Mouse (Mus musculus): Measurements from ENCODE around the gene Ak1. TPM values are rescaled to one million over a fixed set of nuclear protein-coding genes. Genes with fewer than 3 reads are reported as not detected.
A peak's percentile ranks its signal among the peaks of the same experiment; 100 is the strongest.

Ak1 gene
- polyA plus RNA-seq, 1 experiment from 2014 or later: 179 TPM

GRCm38 (mm10) chr2:32636617-32637016, 15.1 kb downstream of the Ak1 start:
- WGBS: 77% methylated on average over 7 of the region's 7 CpGs
- Histone ChIP-seq H3K27me3 (ENCODE audit: insufficient read depth, poor library complexity, severe bottlenecking) (no peaks in the 10 kb centered on the region), H3K9me3 (no peaks in the 10 kb centered on the region), H3K4me1 (peaks cover 54% of the 10 kb centered on the region), H3K36me3 (peaks cover 34% of the 10 kb centered on the region), H3K4me3 (no peak overlapping the region), H3K27ac (peak overlapping the region; percentile 69)
- DNase-seq (ENCODE audit: low spot score): no peak

GRCm38 (mm10) chr2:32637778-32638281, 16.3 kb downstream of the Ak1 start:
- Histone ChIP-seq H3K27me3 (ENCODE audit: insufficient read depth, poor library complexity, severe bottlenecking) (no peaks in the 10 kb centered on the region), H3K4me1 (peaks cover 55% of the 10 kb centered on the region), H3K27ac (peak overlapping the region; percentile 84), H3K36me3 (peaks cover 23% of the 10 kb centered on the region), H3K4me3 (peak overlapping the region; percentile 24), H3K9me3 (no peaks in the 10 kb centered on the region)
- DNase-seq (ENCODE audit: low spot score): no peak
- 16% methylated on average over 11 of the region's 11 CpGs for WGBS

DNA sequence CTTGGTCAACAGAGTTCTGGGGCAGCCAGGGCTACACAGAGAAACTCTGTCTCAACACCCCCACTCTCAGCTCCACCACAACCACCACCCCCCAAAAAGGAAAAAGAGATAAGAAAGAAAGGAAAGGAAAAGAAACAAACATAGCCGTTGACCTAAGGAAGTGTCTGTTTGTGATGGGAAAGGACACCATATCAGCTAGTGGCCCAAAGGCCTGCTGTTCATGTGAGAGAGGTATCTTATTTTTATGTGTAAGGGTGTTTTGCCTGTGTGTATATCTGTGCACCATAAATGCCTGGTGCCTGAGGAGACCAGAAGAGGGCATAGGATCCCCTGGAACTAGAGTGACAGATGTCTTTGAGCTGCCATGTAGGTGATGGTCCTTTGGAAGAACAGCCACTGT, 18.1 kb downstream of the Ak1 start:
- WGBS: 52% methylated on average over 1 of the region's 1 CpGs
- peaks cover 5% of the 10 kb centered on the region for H3K36me3 ChIP-seq
- no peaks in the 10 kb centered on the region for H3K9me3 ChIP-seq
- no peaks in the 10 kb centered on the region for H3K27me3 ChIP-seq (ENCODE audit: insufficient read depth, poor library complexity, severe bottlenecking)
- peaks cover 61% of the 10 kb centered on the region for H3K4me1 ChIP-seq
- no peak overlapping the region for H3K4me3 ChIP-seq
- peak overlapping the region; percentile 52 for H3K27ac ChIP-seq
- DNase-seq (ENCODE audit: low spot score): no peak

GRCm38 (mm10) chr2:32640550-32641051, 19.0 kb downstream of the Ak1 start:
- 41% methylated on average over 6 of the region's 6 CpGs for WGBS
- Histone ChIP-seq H3K4me1 (peaks cover 71% of the 10 kb centered on the region), H3K27me3 (ENCODE audit: insufficient read depth, poor library complexity, severe bottlenecking) (no peaks in the 10 kb centered on the region), H3K4me3 (no peak overlapping the region), H3K27ac (peak overlapping the region; percentile 76), H3K36me3 (no peaks in the 10 kb centered on the region), H3K9me3 (no peaks in the 10 kb centered on the region)
- no peak for DNase-seq (ENCODE audit: low spot score)

GRCm38 (mm10) chr2:32641810-32642209, 20.3 kb downstream of the Ak1 start:
- no peaks in the 10 kb centered on the region for H3K36me3 ChIP-seq
- H3K9me3 ChIP-seq: no peaks in the 10 kb centered on the region
- peaks cover 74% of the 10 kb centered on the region for H3K4me1 ChIP-seq
- H3K4me3 ChIP-seq: no peak overlapping the region
- H3K27me3 ChIP-seq (ENCODE audit: insufficient read depth, poor library complexity, severe bottlenecking): no peaks in the 10 kb centered on the region
- peak overlapping the region; percentile 12; the same call in 1 of the 2 replicates for H3K27ac ChIP-seq
- WGBS: 74% methylated on average over 5 of the region's 5 CpGs
- DNase-seq (ENCODE audit: low spot score): no peak

- DNase-seq (ENCODE audit: low spot score): no peak
- no peaks in the 10 kb centered on the region for H3K9me3 ChIP-seq
- H3K36me3 ChIP-seq: no peaks in the 10 kb centered on the region
- H3K4me1 ChIP-seq: peaks cover 65% of the 10 kb centered on the region
- H3K4me3 ChIP-seq: no peak overlapping the region
- peak overlapping the region; percentile 87; the same call in 1 of the 2 replicates for H3K27ac ChIP-seq
- no peaks in the 10 kb centered on the region for H3K27me3 ChIP-seq (ENCODE audit: insufficient read depth, poor library complexity, severe bottlenecking)
- 51% methylated on average over 7 of the region's 7 CpGs for WGBS
Observed at GRCm38 (mm10) chr2:32642813-32643212, 21.3 kb downstream of the Ak1 start.

GRCm38 (mm10) chr2:32644083-32644482, 22.5 kb downstream of the Ak1 start:
- H3K4me1 ChIP-seq: peaks cover 60% of the 10 kb centered on the region
- H3K27me3 ChIP-seq (ENCODE audit: insufficient read depth, poor library complexity, severe bottlenecking): no peaks in the 10 kb centered on the region
- no peak overlapping the region for H3K4me3 ChIP-seq
- H3K36me3 ChIP-seq: no peaks in the 10 kb centered on the region
- 34% methylated on average over 9 of the region's 9 CpGs for WGBS
- no peaks in the 10 kb centered on the region for H3K9me3 ChIP-seq
- peak overlapping the region; percentile 87; the same call in 1 of the 2 replicates for H3K27ac ChIP-seq
- DNase-seq (ENCODE audit: low spot score): no peak

- Histone ChIP-seq H3K4me3 (no peak overlapping the region), H3K27ac (peak overlapping the region; percentile 87), H3K36me3 (no peaks in the 10 kb centered on the region), H3K4me1 (peaks cover 55% of the 10 kb centered on the region), H3K9me3 (no peaks in the 10 kb centered on the region), H3K27me3 (ENCODE audit: insufficient read depth, poor library complexity, severe bottlenecking) (no peaks in the 10 kb centered on the region)
- 67% methylated on average over 8 of the region's 8 CpGs for WGBS
- DNase-seq (ENCODE audit: low spot score): no peak
Observed at GRCm38 (mm10) chr2:32644799-32645475, 23.4 kb downstream of the Ak1 start.

DNA sequence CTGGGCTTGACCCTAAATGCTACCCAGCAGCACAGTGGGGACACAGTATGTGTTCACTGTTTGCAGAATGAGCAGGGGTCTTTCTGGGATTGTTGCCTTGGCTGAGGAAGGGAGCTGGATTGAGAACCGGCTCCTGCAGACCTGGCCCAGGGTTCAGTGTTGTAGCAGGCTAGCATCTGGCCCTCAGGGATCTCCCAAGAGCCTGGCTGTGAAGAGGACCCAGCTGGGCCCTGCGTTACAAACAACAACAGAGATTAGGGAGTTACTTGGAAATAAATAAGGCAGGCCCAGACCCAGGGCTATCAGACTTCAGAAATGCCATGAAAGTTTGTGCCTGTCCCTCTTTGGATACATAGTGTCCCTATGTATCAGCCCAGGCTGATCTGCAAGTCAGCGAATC, 24.1 kb downstream of the Ak1 start:
- Histone ChIP-seq H3K27me3 (ENCODE audit: insufficient read depth, poor library complexity, severe bottlenecking) (no peaks in the 10 kb centered on the region), H3K36me3 (no peaks in the 10 kb centered on the region), H3K4me1 (peaks cover 50% of the 10 kb centered on the region), H3K27ac (peak overlapping the region; percentile 87; the same call in 1 of the 2 replicates), H3K9me3 (no peaks in the 10 kb centered on the region), H3K4me3 (no peak overlapping the region)
- 67% methylated on average over 3 of the region's 3 CpGs for WGBS
- DNase-seq (ENCODE audit: low spot score): no peak

GRCm38 (mm10) chr2:32646379-32647056, 25.0 kb downstream of the Ak1 start, which contains the start of gene Eng:
Gene Eng (plus strand): TSS chr2:32646595.
- Histone ChIP-seq H3K27me3 (ENCODE audit: insufficient read depth, poor library complexity, severe bottlenecking) (no peaks in the 10 kb centered on the region), H3K9me3 (no peaks in the 10 kb centered on the region), H3K27ac (peak within 1 kb of the TSS; percentile 87), H3K36me3 (no peaks in the 10 kb centered on the region), H3K4me3 (peak within 1 kb of the TSS; percentile 54), H3K4me1 (peaks cover 54% of the 10 kb centered on the region)
- WGBS: 42% methylated on average over 31 of the region's 31 CpGs
- DNase-seq (ENCODE audit: low spot score): no peak

- Histone ChIP-seq H3K9me3 (no peaks in the 10 kb centered on the region), H3K4me3 (peak overlapping the region; percentile 54), H3K4me1 (peaks cover 50% of the 10 kb centered on the region), H3K36me3 (no peaks in the 10 kb centered on the region), H3K27me3 (ENCODE audit: insufficient read depth, poor library complexity, severe bottlenecking) (no peaks in the 10 kb centered on the region), H3K27ac (peak overlapping the region; percentile 87)
- DNase-seq (ENCODE audit: low spot score): no peak
- 73% methylated on average over 7 of the region's 7 CpGs for WGBS
Observed at GRCm38 (mm10) chr2:32647366-32647765, 25.8 kb downstream of the Ak1 start.

GRCm38 (mm10) chr2:32653764-32654163, 32.2 kb downstream of the Ak1 start:
- H3K27me3 ChIP-seq (ENCODE audit: insufficient read depth, poor library complexity, severe bottlenecking): no peaks in the 10 kb centered on the region
- H3K9me3 ChIP-seq: no peaks in the 10 kb centered on the region
- peak overlapping the region; percentile 87 for H3K27ac ChIP-seq
- peaks cover 9% of the 10 kb centered on the region; the same call in 1 of the 2 replicates for H3K36me3 ChIP-seq
- 21% methylated on average over 7 of the region's 7 CpGs for WGBS
- H3K4me1 ChIP-seq: peaks cover 46% of the 10 kb centered on the region
- H3K4me3 ChIP-seq: 0 out of 2 replicates have a peak overlapping the region, but pooled peaks have one; percentile 2
- no peak for DNase-seq (ENCODE audit: low spot score)
